Mouse (Mus musculus): ENCODE results near the gene Atp11a.
A peak's percentile ranks its signal among the peaks of the same experiment; 100 is the strongest.

Gene Atp11a

GRCm38 (mm10) chr8:12756391-12757157 lies at the start of gene Atp11a:
TSS of gene Atp11a (plus strand) at chr8:12757014.
- DNase-seq (ENCODE audit: low spot score): peak; percentile 59

DNA sequence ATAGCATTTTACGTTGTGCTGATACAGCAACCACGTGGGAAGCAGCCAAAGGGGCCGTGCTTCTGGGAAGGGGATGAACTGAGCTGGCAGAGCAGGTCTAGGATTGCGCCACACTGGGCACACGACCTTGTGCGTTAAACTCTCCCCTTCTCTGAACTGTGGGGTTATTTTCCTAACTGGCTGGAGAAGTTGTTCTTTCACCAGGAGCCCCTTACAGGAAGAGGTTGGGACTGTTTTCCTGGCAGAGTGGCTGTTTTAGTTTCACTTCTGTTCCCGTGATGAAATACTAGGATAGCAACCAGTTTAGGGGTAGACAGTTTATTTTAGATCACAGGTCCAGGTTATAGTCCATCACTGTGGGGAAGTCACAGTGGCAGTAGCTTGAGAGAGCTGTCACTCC lies 45.2 kb upstream of the Atp11a start:
- no peak for DNase-seq (ENCODE audit: low spot score)

DNA sequence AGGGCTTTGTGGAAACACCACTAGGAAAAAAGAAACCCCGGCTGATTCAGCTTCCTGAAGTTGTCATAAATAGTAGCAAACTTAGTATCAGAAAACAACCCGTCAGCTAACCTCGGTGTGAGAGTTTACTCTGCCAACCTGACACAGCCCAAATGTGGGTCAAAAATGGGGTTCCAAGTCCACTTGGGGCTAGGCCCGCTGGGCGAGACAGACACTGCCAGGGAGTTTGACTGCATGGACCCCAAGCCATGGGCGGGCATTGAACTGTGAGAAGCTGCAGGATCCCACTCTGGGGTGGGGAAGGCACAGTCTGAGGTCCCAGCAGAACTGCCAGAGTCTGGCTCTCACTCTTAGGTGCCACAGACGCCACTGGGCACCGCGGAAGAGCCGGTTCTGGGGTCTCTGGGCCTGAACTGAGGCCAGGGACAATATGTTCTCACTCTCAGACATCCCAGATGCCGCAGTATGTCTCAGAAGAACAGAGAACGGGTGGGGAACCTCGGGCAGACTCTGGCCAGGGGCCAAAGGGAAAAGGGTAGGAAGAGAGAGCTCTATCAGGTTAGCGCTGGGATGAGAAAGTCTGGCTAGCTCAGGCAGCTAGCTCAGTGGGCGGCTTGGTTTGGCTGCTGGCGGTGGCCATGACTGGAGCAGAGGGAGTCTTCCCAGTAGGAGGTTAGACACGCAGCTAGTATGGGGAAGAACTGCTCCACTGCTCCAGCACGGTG lies 40.8 kb upstream of the Atp11a start:
- DNase-seq (ENCODE audit: low spot score): no peak

DNA sequence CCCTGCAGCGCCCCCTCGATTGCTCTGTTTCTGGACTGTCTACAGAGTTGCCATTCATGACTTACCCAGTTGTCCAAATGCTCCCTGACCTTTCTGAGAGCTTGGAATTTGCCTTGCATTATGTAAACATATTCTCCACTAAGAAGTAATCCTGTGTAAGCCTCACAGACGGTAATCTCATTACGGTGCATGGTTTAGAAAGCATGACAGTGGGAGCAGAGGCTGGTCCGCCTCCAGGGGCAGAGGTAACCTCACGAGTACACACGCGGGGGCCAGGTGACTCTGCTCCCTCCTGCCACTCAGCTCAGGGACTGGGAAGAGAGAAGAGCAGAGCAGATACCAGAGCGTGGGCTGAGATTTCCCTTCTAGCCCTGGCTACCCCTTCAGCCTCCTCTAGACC lies 37.7 kb upstream of the Atp11a start:
- DNase-seq (ENCODE audit: low spot score): no peak

DNA sequence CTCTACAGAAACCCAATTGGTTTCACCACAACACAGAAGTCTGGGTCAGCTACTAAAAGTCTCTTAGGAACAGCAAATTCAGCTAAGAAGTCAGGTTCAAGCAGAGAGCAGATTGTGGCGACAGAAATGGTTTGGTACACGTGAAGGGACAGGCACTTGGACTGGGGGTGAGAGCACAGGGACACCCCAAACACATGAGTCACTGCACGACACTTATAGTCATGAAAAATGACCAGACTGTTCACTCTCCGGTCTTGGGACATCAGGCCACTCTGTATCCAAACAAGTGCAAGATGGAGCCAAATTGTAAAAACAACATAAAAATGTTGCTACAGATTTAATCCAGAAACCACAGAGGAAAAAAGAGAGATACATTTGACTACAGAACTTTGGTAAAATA lies 28.2 kb upstream of the Atp11a start:
- no peak for DNase-seq (ENCODE audit: low spot score)

DNA sequence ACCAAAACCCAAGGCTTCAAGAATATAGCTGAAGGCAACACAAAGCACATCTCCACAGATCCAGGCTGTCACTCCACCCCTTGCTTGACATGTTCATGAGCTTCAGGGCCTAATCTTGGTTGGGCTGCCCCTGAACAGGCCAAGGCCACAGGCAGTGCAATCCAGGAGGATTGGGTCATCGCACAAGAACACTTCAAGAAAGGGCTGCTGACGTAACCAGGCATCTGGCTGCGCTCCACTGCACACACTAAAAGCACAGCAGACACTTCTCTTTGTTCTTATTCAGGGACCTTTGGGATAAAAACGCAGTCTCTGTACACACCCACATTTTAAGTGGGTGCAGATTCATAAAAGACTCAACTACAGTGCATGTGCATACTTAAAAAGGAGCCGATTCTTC lies 26.0 kb upstream of the Atp11a start:
- peak; percentile 18 for DNase-seq (ENCODE audit: low spot score)

GRCm38 (mm10) chr8:12732431-12732830 lies 24.4 kb upstream of the Atp11a start:
- no peak for DNase-seq (ENCODE audit: low spot score)

DNA sequence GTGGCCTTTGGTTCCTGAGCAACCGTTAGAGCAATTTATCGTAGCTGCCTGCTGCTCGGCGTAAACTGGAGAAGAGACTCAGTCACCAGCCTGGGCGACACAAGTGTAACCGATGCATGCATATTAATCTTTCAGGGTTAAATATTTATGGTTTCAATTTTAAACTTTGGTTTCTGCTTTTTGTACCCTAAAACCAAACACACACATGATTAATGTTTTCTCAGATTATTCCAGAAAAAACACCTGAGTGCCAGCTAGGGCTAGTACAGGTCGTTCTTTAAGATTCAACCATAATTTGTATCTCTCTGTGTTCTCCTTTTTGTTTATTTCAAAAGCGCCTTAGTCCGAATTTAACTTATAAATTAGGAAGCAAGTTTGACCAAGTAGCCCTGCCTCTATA lies 17.7 kb upstream of the Atp11a start:
- DNase-seq (ENCODE audit: low spot score): no peak

- no peak for DNase-seq (ENCODE audit: low spot score)
These were observed 13.4 kb upstream of the Atp11a start for GRCm38 (mm10) chr8:12743390-12743789.

DNA sequence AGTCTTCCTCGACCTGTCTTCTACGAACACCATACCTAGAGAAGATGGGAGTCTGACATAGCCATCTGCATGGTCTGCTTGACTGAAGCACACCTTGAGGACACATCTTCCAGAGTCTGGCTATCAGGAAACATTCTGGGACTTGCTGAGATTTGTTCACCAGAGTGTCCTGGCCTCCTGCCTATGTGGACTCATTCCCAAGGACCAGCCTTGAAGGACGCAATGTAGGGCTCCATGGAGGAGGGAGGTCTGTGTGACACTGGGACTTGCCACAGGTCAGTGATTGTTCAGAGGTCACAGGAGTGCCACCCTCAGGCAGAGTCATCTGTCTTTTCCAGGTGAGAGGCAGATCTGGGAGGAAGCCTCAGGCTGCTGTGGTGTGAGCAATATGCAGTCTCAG lies 8.6 kb upstream of the Atp11a start:
- DNase-seq (ENCODE audit: low spot score): no peak

- no peak for DNase-seq (ENCODE audit: low spot score)
These were observed 7.7 kb upstream of the Atp11a start for GRCm38 (mm10) chr8:12749116-12749515.

DNA sequence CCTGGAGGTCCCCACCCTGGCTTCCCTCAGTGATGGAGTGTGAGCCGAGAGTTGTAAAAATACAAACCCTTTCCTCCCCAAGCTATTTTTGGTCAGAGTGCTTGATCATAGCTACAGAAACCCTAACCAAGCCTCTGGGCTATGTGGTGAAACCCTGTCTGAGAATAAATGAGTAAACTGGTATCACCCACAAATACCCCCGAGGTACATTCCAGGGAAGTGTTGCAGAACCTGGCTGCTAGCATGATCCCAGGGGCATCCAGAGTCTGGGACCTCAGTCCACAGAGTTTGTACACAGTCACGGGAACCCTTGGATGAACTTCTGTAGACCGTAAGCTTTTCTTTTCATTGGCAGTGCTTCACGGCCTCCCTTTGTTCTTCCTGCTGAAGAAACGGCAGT lies 3.8 kb upstream of the Atp11a start:
- no peak for DNase-seq (ENCODE audit: low spot score)

DNA sequence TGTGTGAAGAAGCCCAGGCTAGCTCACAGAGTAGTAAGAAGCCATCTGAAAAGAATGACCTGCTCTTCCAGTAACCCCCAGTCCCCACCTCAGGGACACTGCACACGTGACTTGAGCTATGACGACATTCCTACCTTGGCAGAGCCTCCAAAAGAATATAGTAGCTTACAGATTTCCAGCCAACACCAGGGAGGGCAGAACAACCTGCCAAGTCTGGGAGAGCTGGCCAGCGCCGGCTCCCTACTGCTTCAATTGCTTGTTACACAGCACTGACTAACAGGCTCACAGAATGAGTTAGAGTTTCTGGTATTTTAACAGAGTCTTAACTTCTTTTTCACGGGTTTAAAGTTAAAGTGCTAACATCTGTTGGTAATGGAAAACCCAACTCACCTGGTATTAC lies 2.7 kb upstream of the Atp11a start:
- no peak for DNase-seq (ENCODE audit: low spot score)

GRCm38 (mm10) chr8:12755312-12755711 lies 1.5 kb upstream of the Atp11a start:
- no peak for DNase-seq (ENCODE audit: low spot score)

GRCm38 (mm10) chr8:12755826-12756225 lies 988 bp upstream of the Atp11a start:
- no peak for DNase-seq (ENCODE audit: low spot score)

GRCm38 (mm10) chr8:12757231-12757940 lies 572 bp downstream of the Atp11a start:
- DNase-seq (ENCODE audit: low spot score): no peak

DNA sequence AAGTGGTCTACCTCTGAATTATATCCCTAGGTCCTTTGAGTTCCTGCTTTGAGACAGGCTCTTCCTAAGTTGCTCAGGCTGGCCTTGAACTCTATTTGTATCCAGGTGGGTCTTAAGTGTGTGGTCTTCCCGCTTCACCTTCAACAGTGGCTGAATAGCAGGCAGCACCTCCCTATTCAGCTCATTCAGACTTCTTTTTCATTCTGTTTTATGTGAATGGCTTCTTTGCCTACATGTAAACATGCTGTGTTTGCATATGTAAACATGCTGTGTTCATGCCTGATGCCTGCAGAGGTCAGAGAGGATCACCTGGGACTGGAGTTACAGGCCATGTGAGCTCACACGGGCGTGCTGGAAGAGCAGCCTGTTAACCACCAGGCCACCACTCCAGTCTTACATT lies 3.1 kb downstream of the Atp11a start:
- no peak for DNase-seq (ENCODE audit: low spot score)

DNA sequence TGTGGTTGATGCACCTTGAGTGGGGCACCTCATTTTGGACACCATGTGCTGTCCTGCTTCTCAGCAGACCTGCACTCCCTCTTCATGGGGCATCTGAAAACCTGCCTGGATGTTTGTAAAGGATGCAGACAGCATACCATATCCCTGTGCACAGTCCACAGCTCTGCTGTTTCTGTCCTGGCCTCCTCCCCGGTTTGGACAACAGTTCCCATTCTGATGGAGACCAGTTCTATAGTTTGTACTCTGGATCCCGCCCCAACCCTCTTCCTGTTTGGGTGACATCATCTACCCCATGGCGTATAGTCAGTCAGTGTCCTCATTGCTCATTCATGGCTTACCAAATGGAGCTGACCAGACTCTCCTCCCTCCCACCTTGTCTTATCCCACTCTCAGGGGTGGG lies 5.1 kb downstream of the Atp11a start:
- no peak for DNase-seq (ENCODE audit: low spot score)

DNA sequence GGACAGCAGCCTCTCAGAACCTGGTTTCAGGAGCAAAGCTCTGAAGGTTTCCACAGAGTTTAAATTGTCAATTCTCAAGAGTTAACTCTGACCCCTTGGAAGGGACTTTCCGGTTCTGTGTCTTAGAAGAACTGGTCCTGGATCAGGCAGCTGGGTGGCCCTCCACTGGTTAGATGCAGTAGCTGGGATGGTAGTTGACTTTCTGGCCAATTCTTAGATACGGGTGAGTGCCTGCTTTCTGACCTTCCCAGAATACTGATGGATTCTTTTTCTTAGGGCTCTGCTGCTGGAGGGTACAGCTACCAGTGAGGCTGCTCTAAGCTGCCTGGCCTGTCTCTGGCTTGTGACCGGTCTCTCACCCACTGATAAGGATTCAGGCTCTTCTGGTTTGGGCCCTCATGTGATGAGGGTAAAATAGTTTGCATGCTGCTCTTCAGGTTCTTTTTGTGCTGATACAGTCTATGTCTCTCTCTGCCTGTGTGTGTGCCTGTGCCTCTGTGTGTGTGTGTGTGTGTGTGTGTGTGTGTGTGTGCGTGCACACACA lies 6.8 kb downstream of the Atp11a start:
- no peak for DNase-seq (ENCODE audit: low spot score)

GRCm38 (mm10) chr8:12764971-12765370 lies 8.2 kb downstream of the Atp11a start:
- DNase-seq (ENCODE audit: low spot score): no peak

GRCm38 (mm10) chr8:12767176-12767575 lies 10.4 kb downstream of the Atp11a start:
- no peak for DNase-seq (ENCODE audit: low spot score)

DNA sequence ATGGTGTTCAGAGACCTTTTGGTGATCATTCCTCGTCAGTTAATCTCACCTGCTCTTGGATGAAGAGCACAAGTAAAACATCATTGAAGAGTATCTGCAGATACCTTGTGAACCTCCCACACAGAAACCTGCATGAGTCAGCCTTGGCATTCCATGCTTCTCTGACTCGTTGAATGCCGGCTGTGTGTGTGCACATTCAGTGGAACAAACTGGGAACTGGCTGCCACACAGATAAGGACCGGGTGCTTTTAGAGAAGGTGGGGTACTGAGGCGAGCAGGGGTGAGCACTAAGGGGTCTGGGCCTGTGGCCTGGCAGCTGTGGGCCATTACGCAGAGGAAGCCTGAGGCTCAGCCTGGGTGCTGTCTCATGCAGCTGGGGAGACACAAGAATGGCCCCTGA lies 11.9 kb downstream of the Atp11a start:
- no peak for DNase-seq (ENCODE audit: low spot score)

- DNase-seq (ENCODE audit: low spot score): no peak
These were observed 12.5 kb downstream of the Atp11a start for GRCm38 (mm10) chr8:12769296-12769695.

All from left cerebral cortex, adult 11 months (tissue).